Mouse (Mus musculus): ENCODE measurements around the gene Fam129a. TPM values are rescaled to one million over a fixed set of nuclear protein-coding genes. Genes with fewer than 3 reads are reported as not detected.

The Fam129a gene
- polyA plus RNA-seq, 1 experiment from 2014 or later: 9.5 TPM

DNA sequence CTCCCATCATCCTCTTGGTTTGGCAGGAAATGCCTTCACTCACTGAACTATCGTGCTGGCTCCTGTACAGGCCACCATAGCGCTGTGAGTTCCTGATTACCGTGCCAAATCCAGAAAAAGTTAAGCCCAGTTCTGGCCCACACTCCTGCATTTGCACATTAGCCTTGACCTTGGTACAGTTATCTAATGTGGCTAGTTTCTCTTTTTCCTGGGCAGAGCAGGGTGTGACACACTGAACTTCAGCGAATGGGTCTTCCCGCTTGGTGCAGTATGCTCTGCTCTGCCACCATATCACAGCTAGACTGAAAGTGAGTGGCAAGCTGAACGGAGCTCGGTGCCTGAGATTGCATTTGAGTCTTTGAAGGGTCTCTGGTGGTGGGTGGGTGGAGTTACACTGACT lies 128.4 kb downstream of the Fam129a start:
- WGBS (ENCODE audit: missing documents): 77% methylated on average over 7 of the region's 7 CpGs

DNA sequence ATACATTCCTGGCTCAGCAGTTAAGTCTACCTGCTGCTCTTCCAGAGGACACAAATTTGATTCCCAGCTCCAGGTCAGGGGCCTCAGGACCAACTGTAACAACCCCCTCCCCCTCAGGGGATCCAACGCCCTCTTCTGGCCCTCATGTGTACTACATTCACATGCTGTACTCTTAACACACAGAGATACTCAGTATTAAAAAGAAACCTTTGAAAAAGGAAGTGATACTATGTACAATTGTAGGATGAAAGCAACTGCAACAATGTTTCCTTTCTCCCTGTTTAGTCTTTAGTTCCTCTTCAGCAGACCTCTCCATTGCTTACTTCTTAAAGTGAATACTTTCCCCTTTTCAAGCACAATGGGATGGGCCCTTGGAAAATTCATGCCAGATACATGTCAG lies 131.8 kb downstream of the Fam129a start:
- WGBS (ENCODE audit: missing documents): 27% methylated on average over 1 of the region's 1 CpGs
- 0 out of 2 replicates have a peak, but pooled peaks cover 11% of the 10 kb centered on the region for H3K36me3 ChIP-seq (ENCODE audit: inconsistent target)
- H3K79me2 ChIP-seq (ENCODE audit: inconsistent target): no peaks in the 10 kb centered on the region
- peak overlapping the region; percentile 24 for H3K27ac ChIP-seq
- H3K4me3 ChIP-seq (ENCODE audit: inconsistent target): no peak overlapping the region

More for the DNA sequence above, 128.4 kb downstream of the Fam129a start:
- no peak overlapping the region for H3K4me3 ChIP-seq (ENCODE audit: inconsistent target)
- H3K36me3 ChIP-seq (ENCODE audit: inconsistent target): 0 out of 2 replicates have a peak, but pooled peaks cover 17% of the 10 kb centered on the region
- H3K27ac ChIP-seq: no peak overlapping the region
- H3K79me2 ChIP-seq (ENCODE audit: inconsistent target): no peaks in the 10 kb centered on the region

DNA sequence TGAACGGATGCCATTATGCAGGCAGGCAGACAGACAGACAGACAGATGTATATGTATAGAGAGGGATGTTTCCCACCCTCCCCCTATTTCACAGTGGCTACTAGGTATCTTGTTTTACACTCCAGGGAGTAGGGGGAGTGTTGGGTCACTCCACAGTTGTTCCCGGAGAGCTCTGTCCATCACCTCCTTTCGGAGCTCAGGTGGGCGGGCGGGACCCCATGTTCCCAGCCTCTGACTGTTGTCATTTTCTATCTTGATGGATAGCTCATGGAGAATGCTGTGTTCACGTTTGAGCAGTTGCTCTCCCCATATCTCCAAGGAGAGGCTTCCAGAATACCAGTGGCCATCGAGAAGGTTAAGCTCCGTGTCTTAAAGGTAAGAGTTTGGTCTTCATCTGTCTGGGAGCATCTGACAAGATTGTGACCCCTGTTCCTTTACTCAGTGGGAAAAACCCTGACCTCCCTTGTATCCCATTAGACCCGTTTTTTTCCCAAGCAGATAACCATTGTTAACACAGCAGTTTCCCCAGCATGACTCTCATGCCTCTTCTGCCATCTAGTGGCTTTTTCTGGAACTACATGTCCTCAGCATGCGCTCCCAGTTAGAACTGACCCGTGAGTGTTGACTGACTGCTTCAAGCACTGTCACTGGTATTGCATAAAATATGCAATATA lies 134.9 kb downstream of the Fam129a start:
- no peaks in the 10 kb centered on the region for H3K36me3 ChIP-seq (ENCODE audit: inconsistent target)
- no peaks in the 10 kb centered on the region for H3K79me2 ChIP-seq (ENCODE audit: inconsistent target)
- 69% methylated on average over 11 of the region's 11 CpGs for WGBS (ENCODE audit: missing documents)
- H3K27ac ChIP-seq: no peak overlapping the region
- no peak overlapping the region for H3K4me3 ChIP-seq (ENCODE audit: inconsistent target)

DNA sequence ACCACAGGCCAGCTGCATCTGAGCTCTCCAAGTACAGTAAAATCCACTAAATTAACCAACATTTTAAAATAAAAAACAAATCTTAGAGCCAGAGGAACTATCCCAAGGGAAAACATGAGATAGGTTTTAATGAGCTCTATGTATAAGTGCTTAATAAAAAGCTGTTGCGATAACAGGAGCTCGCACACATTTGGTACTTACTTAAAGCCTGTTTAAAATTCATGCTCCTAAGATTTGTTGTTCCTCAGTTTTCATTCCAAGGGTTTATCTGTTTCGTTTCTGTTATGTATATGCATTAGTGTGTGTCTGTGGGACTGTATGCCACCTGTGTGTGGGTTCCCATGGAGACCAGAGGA lies 135.4 kb downstream of the Fam129a start:
- WGBS (ENCODE audit: missing documents): 93% methylated on average over 3 of the region's 3 CpGs
- Histone ChIP-seq H3K36me3 (ENCODE audit: inconsistent target) (no peaks in the 10 kb centered on the region), H3K27ac (no peak overlapping the region), H3K4me3 (ENCODE audit: inconsistent target) (no peak overlapping the region), H3K79me2 (ENCODE audit: inconsistent target) (no peaks in the 10 kb centered on the region)

DNA sequence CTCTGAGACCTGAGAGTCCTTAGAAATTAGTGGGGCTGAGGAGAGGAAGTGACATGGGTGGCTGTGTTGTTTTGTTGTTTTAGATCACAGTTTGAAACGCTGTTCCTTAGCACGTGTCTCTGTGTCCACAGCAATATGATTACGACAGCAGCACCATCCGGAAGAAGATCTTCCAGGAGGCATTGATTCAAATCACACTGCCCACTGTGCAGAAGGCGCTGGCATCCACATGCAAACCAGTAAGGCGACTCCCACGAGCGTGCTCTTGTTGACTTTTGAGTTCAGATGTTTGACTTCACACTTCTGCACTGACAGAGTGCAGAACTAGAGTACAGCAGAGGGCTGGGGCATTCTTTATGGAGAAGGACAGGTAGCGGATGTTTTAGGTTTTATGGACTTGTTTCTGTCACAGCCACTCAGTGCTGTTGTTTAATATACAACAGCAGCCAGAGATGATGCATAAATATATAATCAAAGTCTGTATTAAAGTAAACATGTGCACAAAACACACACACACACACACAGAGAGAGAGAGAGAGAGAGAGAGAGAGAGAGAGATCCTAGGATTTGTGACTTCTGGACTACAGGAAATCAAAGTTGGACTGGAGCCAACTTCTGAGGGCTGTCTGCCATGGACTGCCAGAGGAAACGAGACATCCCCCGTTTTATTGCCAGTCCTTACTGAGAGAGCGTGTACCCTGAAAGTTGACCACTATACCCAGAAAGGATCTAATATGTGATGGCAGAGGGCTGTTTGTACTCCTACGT lies 138.2 kb downstream of the Fam129a start:
- 53% methylated on average over 13 of the region's 13 CpGs for WGBS (ENCODE audit: missing documents)
- no peak overlapping the region for H3K27ac ChIP-seq
- no peak overlapping the region for H3K4me3 ChIP-seq (ENCODE audit: inconsistent target)
- H3K36me3 ChIP-seq (ENCODE audit: inconsistent target): no peaks in the 10 kb centered on the region
- no peaks in the 10 kb centered on the region for H3K79me2 ChIP-seq (ENCODE audit: inconsistent target)

DNA sequence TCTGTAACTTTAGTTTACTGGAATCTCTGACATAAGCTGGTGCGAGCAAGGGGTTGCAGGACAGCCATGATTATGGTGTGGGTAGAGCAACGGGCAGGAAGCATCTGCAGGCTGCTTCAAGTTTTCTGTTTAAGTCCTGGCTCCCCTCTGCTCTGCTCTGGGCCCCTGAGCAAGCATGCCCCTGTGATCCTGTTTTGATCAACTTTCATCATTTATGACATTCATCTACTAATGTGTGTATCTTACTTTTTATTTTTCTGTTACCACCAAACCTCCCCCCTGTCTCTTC lies 138.7 kb downstream of the Fam129a start:
- Histone ChIP-seq H3K79me2 (ENCODE audit: inconsistent target) (no peaks in the 10 kb centered on the region), H3K36me3 (ENCODE audit: inconsistent target) (no peaks in the 10 kb centered on the region), H3K27ac (no peak overlapping the region), H3K4me3 (ENCODE audit: inconsistent target) (no peak overlapping the region)
- WGBS (ENCODE audit: missing documents): 55% methylated on average over 2 of the region's 2 CpGs

DNA sequence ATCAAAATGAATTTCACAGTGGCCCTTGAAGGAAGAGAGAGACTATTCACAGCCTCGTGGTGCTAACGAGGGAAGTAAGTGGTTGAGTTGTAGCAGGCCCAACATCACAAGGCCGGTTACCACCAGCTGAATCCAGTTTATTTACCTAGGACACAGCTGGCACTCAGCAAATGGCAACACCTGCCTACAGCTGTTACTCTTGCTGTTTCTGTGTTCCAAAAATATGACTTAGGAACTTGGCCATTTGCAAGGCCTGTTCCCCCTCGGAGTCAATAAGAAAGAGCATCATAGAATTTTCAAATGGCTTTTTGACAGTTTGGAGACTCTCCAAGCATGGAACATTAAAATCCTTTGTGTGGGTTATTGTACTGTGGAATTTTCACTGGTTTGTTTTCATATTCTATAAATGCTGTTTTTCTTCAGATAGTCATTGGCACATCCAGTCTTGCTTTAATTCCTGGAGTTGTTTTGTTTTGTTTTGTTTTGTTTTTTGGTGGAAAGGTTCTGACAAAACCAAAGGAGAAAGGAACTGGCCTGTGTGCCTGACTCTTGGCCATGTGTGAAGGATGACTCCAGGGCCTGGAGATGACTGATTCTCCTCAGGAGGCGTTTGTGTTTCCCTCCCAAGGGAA lies 139.6 kb downstream of the Fam129a start:
- H3K27ac ChIP-seq: no peak overlapping the region
- no peak overlapping the region for H3K4me3 ChIP-seq (ENCODE audit: inconsistent target)
- no peaks in the 10 kb centered on the region for H3K36me3 ChIP-seq (ENCODE audit: inconsistent target)
- no peaks in the 10 kb centered on the region for H3K79me2 ChIP-seq (ENCODE audit: inconsistent target)
- WGBS (ENCODE audit: missing documents): 78% methylated on average over 5 of the region's 5 CpGs

DNA sequence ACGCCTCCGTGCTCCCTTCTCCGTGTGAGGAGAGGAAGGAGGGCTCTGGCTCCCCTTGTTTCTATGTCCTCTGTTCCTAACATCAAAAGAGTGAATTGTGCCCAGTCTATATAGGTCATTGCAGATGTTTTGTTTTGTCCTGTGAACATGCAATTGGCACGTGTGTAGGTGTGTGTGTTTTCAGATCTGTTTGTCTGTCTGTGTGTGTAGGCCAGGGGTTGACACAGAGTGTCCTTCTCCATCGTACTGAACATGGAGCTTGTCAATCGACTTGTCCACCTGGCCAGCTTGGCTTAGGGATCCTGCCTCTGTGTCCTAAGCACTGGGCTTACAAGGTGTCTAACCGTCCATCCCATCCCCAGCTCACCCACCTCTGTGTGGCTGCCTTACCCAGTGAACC lies 140.1 kb downstream of the Fam129a start:
- WGBS (ENCODE audit: missing documents): 89% methylated on average over 7 of the region's 7 CpGs
- Histone ChIP-seq H3K79me2 (ENCODE audit: inconsistent target) (no peaks in the 10 kb centered on the region), H3K27ac (no peak overlapping the region), H3K36me3 (ENCODE audit: inconsistent target) (no peaks in the 10 kb centered on the region), H3K4me3 (ENCODE audit: inconsistent target) (no peak overlapping the region)

DNA sequence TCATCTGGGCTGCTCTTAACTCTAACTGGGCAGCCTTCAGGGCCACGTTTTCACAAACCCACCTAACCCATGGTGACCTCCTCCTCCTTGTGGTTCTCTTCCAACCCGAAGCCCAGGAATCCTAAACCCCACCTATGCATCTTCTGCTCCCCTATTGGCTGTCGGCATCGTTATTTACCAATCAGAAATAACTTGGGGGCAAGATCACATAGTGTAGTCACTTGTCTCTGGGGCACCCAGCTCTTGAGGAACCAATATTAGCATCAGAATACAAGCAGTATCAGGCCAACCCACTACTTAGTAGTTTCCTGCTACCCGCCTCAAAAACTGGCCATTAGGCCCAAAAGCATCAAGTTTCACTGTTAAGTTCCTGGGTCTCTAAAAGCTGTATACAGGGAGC lies 141.7 kb downstream of the Fam129a start:
- peaks cover 2% of the 10 kb centered on the region; the same call in 1 of the 2 replicates for H3K36me3 ChIP-seq (ENCODE audit: inconsistent target)
- no peak overlapping the region for H3K27ac ChIP-seq
- no peak overlapping the region for H3K4me3 ChIP-seq (ENCODE audit: inconsistent target)
- 91% methylated on average over 5 of the region's 5 CpGs for WGBS (ENCODE audit: missing documents)
- no peaks in the 10 kb centered on the region for H3K79me2 ChIP-seq (ENCODE audit: inconsistent target)

DNA sequence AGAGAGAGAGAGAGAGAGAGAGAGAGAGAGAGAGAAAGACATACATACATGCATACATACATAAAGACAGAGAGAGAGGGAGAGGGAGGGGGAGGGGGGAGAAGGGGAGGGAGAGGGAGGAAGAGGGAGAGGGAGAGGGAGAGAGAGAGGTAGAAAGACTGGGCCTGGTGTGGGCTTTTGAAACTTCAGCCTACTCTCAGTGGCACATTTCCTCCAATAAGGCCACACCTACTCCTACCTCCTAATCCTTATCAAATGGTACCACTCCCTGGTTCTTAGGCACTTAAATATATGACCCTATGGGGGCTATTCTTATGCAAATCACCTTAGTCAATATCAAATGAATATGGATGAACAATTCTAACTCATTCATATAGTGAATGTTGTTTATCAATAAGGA lies 142.6 kb downstream of the Fam129a start:
- Histone ChIP-seq H3K4me3 (ENCODE audit: inconsistent target) (no peak overlapping the region), H3K36me3 (ENCODE audit: inconsistent target) (peaks cover 5% of the 10 kb centered on the region; the same call in 1 of the 2 replicates), H3K27ac (no peak overlapping the region), H3K79me2 (ENCODE audit: inconsistent target) (no peaks in the 10 kb centered on the region)

DNA sequence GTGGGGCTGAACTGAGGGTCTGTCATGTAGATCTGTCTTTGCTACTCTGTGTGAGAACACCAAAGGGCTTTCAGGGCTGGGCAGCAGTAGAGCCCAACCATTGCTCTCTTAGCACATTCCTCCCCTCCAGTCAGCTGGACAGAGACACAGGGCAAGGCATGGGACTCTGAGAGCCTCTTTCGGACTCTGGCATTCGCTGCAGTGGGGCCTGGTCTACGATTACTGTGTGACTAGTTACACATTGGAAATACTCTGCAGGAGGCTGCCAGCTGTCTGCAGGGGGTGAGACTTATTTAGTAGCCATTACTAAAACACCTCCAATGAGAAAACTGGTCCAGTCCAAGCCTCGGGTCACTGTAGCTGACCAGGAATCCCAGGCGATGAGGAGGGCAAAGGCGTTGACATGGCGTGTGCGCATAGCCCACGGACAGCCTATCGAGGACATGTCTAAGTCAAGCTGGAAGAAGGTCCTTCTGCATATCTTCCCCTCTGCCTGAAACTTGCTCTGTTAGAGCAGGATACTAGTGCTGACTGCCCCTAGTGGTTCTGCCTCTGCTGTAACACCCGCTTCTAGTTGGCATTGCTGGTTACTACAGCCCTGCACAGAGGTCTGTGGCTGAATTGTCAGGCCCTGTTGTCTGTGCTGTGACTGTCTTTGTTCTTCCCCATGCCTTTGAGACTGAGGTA lies 145.2 kb downstream of the Fam129a start:
- Histone ChIP-seq H3K79me2 (ENCODE audit: inconsistent target) (no peaks in the 10 kb centered on the region), H3K4me3 (ENCODE audit: inconsistent target) (no peak overlapping the region), H3K27ac (no peak overlapping the region), H3K36me3 (ENCODE audit: inconsistent target) (peaks cover 5% of the 10 kb centered on the region; the same call in 1 of the 2 replicates)
- 88% methylated on average over 11 of the region's 11 CpGs for WGBS (ENCODE audit: missing documents)

DNA sequence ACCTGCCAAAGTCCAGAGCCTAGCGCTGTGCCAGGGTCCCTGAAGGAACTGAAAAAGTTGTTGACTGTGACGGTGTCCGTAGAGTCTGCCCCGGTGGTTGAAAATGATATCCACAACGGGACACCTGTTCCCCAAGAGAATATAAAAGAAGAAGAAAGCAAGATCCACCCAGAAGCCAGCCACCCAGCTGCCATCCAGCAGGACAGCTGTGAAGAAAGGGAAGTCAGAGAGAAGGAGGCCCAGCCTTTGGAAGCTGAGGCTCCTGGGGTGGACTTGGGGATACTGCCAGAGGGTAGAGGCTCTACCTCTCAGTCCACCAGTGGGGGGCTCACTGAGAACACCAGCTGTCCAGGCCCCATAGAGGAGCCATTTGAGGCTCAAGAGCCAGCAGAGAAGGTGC lies 146.6 kb downstream of the Fam129a start:
- no peak overlapping the region for H3K27ac ChIP-seq
- H3K4me3 ChIP-seq (ENCODE audit: inconsistent target): no peak overlapping the region
- H3K79me2 ChIP-seq (ENCODE audit: inconsistent target): no peaks in the 10 kb centered on the region
- 73% methylated on average over 5 of the region's 5 CpGs for WGBS (ENCODE audit: missing documents)
- peaks cover 5% of the 10 kb centered on the region; the same call in 1 of the 2 replicates for H3K36me3 ChIP-seq (ENCODE audit: inconsistent target)

DNA sequence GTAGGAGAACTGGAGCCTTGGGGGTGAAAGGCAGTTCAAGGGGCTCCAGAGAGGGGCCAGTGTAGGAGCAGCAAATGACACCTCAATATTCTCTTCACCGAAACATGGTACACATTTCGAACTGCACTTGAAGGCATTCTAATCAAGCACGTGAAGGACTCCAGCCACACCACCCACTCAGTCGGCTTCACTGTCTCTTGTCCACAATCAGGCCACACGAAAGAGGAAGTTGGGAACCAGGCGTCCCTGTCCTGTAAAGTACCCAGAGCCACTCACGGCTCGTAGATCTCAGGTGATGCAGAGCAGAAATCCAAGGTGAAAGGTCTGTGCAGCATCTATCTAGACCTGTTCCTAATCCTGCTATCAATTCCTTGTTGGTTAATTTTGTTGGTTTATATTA lies 147.6 kb downstream of the Fam129a start:
- no peak overlapping the region for H3K27ac ChIP-seq
- H3K79me2 ChIP-seq (ENCODE audit: inconsistent target): no peaks in the 10 kb centered on the region
- no peak overlapping the region for H3K4me3 ChIP-seq (ENCODE audit: inconsistent target)
- 23% methylated on average over 8 of the region's 8 CpGs for WGBS (ENCODE audit: missing documents)
- H3K36me3 ChIP-seq (ENCODE audit: inconsistent target): peaks cover 5% of the 10 kb centered on the region; the same call in 1 of the 2 replicates

DNA sequence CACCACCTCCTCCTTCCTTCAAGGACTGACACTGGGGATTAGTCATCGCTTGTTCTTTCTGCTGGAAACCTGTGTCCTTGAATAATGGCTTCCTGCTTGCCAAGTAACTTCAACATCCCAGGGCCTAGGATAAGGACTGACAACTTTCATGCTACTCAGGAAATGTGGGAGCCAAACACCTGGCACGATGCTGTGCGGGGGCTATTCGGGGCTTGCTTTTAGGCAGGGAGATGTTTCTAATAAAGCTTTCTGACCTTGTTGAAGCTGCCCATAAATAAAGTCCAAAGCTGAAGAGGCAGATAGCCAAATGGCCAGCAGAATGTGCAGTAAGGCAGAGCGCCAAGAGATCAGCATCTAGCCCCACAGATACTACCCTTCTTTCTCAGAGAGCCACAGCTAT lies 148.9 kb downstream of the Fam129a start:
- Histone ChIP-seq H3K4me3 (ENCODE audit: inconsistent target) (no peak overlapping the region), H3K27ac (no peak overlapping the region), H3K36me3 (ENCODE audit: inconsistent target) (peaks cover 5% of the 10 kb centered on the region; the same call in 1 of the 2 replicates), H3K79me2 (ENCODE audit: inconsistent target) (no peaks in the 10 kb centered on the region)
- WGBS (ENCODE audit: missing documents): 90% methylated on average over 5 of the region's 5 CpGs

DNA sequence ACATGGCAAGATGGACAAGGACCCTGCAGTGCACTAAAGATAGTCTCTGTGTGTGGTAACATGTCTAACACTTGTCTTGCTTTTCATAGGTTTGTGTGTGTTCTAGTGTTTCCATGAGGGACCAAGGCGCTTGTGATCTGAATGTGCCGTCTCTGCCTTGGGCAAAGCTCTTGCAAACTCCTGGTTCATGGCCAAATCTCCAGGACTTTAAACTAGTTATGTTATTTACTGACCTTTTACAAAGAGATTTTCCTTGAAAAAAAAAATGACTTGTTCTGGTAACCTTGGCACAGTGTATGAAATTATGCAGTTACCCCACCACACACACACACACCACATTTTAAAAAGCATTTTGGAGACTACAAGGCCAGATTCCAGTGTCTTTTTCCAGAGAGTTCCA lies 149.6 kb downstream of the Fam129a start:
- no peak overlapping the region for H3K4me3 ChIP-seq (ENCODE audit: inconsistent target)
- 97% methylated on average over 2 of the region's 2 CpGs for WGBS (ENCODE audit: missing documents)

More for the DNA sequence above, 149.6 kb downstream of the Fam129a start:
- Histone ChIP-seq H3K27ac (no peak overlapping the region), H3K36me3 (ENCODE audit: inconsistent target) (peaks cover 5% of the 10 kb centered on the region; the same call in 1 of the 2 replicates), H3K79me2 (ENCODE audit: inconsistent target) (no peaks in the 10 kb centered on the region)
